Mouse (Mus musculus): ENCODE measurements around the gene Casp7. TPM values are rescaled to one million over a fixed set of nuclear protein-coding genes. Genes with fewer than 3 reads are reported as not detected.

Casp7 gene
- polyA plus RNA-seq, 1 experiment from 2014 or later: 27.7 TPM

GRCm38 (mm10) chr19:56424606-56425395, 27.9 kb downstream of the Casp7 start:
- WGBS: 77% methylated on average over 17 of the region's 17 CpGs
- Histone ChIP-seq H3K4me3 (no peak overlapping the region), H3K27ac (replicated peaks) (peak overlapping the region; percentile 80), H3K36me3 (peaks cover 6% of the 10 kb centered on the region), H3K27me3 (replicated peaks) (no peaks in the 10 kb centered on the region), H3K4me1 (peaks cover 25% of the 10 kb centered on the region), H3K9ac (0 out of 2 replicates have a peak overlapping the region, but pooled peaks have one; percentile 72), H3K9me3 (no peaks in the 10 kb centered on the region), H3K4me2 (no peak overlapping the region)
- no peak for ATAC-seq (ENCODE audit: extremely low read depth, insufficient number of reproducible peaks, low FRiP score, low TSS enrichment)

- peaks cover 6% of the 10 kb centered on the region for H3K36me3 ChIP-seq
- peak overlapping the region; percentile 72 for H3K9ac ChIP-seq
- H3K4me2 ChIP-seq: peak overlapping the region; percentile 38
- no peak overlapping the region for H3K4me3 ChIP-seq
- H3K4me1 ChIP-seq: peaks cover 25% of the 10 kb centered on the region
- ATAC-seq (ENCODE audit: extremely low read depth, insufficient number of reproducible peaks, low FRiP score, low TSS enrichment): no peak
- H3K27ac ChIP-seq (replicated peaks): peak overlapping the region; percentile 80
- H3K9me3 ChIP-seq: no peaks in the 10 kb centered on the region
- no peaks in the 10 kb centered on the region for H3K27me3 ChIP-seq (replicated peaks)
- 42% methylated on average over 9 of the region's 9 CpGs for WGBS
Measured at GRCm38 (mm10) chr19:56425492-56425891, 28.6 kb downstream of the Casp7 start.

- 67% methylated on average over 8 of the region's 8 CpGs for WGBS
- Histone ChIP-seq H3K4me3 (no peak overlapping the region), H3K36me3 (peaks cover 27% of the 10 kb centered on the region), H3K4me2 (no peak overlapping the region), H3K9ac (no peak overlapping the region), H3K4me1 (peaks cover 14% of the 10 kb centered on the region), H3K9me3 (no peaks in the 10 kb centered on the region), H3K27me3 (replicated peaks) (no peaks in the 10 kb centered on the region), H3K27ac (replicated peaks) (no peak overlapping the region)
- no peak for ATAC-seq (ENCODE audit: extremely low read depth, insufficient number of reproducible peaks, low FRiP score, low TSS enrichment)
Measured at GRCm38 (mm10) chr19:56430369-56430768, 33.4 kb downstream of the Casp7 start.

- Histone ChIP-seq H3K4me1 (no peaks in the 10 kb centered on the region), H3K27me3 (replicated peaks) (no peaks in the 10 kb centered on the region), H3K9me3 (no peaks in the 10 kb centered on the region), H3K9ac (no peak overlapping the region), H3K4me3 (no peak overlapping the region), H3K27ac (replicated peaks) (no peak overlapping the region), H3K4me2 (no peak overlapping the region), H3K36me3 (peaks cover 49% of the 10 kb centered on the region)
- 80% methylated on average over 10 of the region's 10 CpGs for WGBS
- no peak for ATAC-seq (ENCODE audit: extremely low read depth, insufficient number of reproducible peaks, low FRiP score, low TSS enrichment)
Measured at GRCm38 (mm10) chr19:56432706-56433105, 35.8 kb downstream of the Casp7 start.

GRCm38 (mm10) chr19:56433581-56433980, 36.7 kb downstream of the Casp7 start:
- Histone ChIP-seq H3K27ac (replicated peaks) (no peak overlapping the region), H3K4me1 (peaks cover 3% of the 10 kb centered on the region), H3K9me3 (no peaks in the 10 kb centered on the region), H3K4me3 (no peak overlapping the region), H3K27me3 (replicated peaks) (no peaks in the 10 kb centered on the region), H3K4me2 (no peak overlapping the region), H3K36me3 (peaks cover 53% of the 10 kb centered on the region), H3K9ac (no peak overlapping the region)
- ATAC-seq (ENCODE audit: extremely low read depth, insufficient number of reproducible peaks, low FRiP score, low TSS enrichment): no peak
- WGBS: 82% methylated on average over 7 of the region's 7 CpGs

GRCm38 (mm10) chr19:56436380-56436779, 39.5 kb downstream of the Casp7 start:
- Histone ChIP-seq H3K27ac (replicated peaks) (no peak overlapping the region), H3K27me3 (replicated peaks) (no peaks in the 10 kb centered on the region), H3K4me1 (peaks cover 13% of the 10 kb centered on the region), H3K9me3 (no peaks in the 10 kb centered on the region), H3K4me3 (no peak overlapping the region), H3K4me2 (no peak overlapping the region), H3K9ac (no peak overlapping the region), H3K36me3 (peaks cover 74% of the 10 kb centered on the region)
- 81% methylated on average over 13 of the region's 13 CpGs for WGBS
- ATAC-seq (ENCODE audit: extremely low read depth, insufficient number of reproducible peaks, low FRiP score, low TSS enrichment): no peak

- ATAC-seq (ENCODE audit: extremely low read depth, insufficient number of reproducible peaks, low FRiP score, low TSS enrichment): no peak
- peaks cover 17% of the 10 kb centered on the region for H3K4me1 ChIP-seq
- peak overlapping the region; percentile 26; the same call in 1 of the 2 replicates for H3K27ac ChIP-seq (replicated peaks)
- H3K9me3 ChIP-seq: no peaks in the 10 kb centered on the region
- no peak overlapping the region for H3K9ac ChIP-seq
- H3K27me3 ChIP-seq (replicated peaks): no peaks in the 10 kb centered on the region
- 60% methylated on average over 7 of the region's 7 CpGs for WGBS
- no peak overlapping the region for H3K4me3 ChIP-seq
- H3K4me2 ChIP-seq: no peak overlapping the region
- H3K36me3 ChIP-seq: peaks cover 67% of the 10 kb centered on the region
Measured at GRCm38 (mm10) chr19:56438357-56439071, 41.6 kb downstream of the Casp7 start.

GRCm38 (mm10) chr19:56439072-56439434, 42.1 kb downstream of the Casp7 start:
- no peak overlapping the region for H3K4me3 ChIP-seq
- H3K36me3 ChIP-seq: peaks cover 62% of the 10 kb centered on the region
- no peak overlapping the region for H3K27ac ChIP-seq (replicated peaks)
- peaks cover 19% of the 10 kb centered on the region for H3K4me1 ChIP-seq
- H3K9ac ChIP-seq: no peak overlapping the region
- H3K9me3 ChIP-seq: no peaks in the 10 kb centered on the region
- H3K27me3 ChIP-seq (replicated peaks): no peaks in the 10 kb centered on the region
- H3K4me2 ChIP-seq: no peak overlapping the region
- ATAC-seq (ENCODE audit: extremely low read depth, insufficient number of reproducible peaks, low FRiP score, low TSS enrichment): no peak
- WGBS: 40% methylated on average over 6 of the region's 6 CpGs

- H3K36me3 ChIP-seq: peaks cover 24% of the 10 kb centered on the region
- H3K9me3 ChIP-seq: no peaks in the 10 kb centered on the region
- H3K27ac ChIP-seq (replicated peaks): no peak overlapping the region
- H3K4me3 ChIP-seq: no peak overlapping the region
- H3K4me1 ChIP-seq: peaks cover 18% of the 10 kb centered on the region
- H3K9ac ChIP-seq: no peak overlapping the region
- no peak overlapping the region for H3K4me2 ChIP-seq
- WGBS: 75% methylated on average over 14 of the region's 14 CpGs
- no peak for ATAC-seq (ENCODE audit: extremely low read depth, insufficient number of reproducible peaks, low FRiP score, low TSS enrichment)
- no peaks in the 10 kb centered on the region for H3K27me3 ChIP-seq (replicated peaks)
Measured at GRCm38 (mm10) chr19:56443445-56443844, 46.5 kb downstream of the Casp7 start.

- Histone ChIP-seq H3K4me1 (no peaks in the 10 kb centered on the region), H3K4me2 (no peak overlapping the region), H3K36me3 (no peaks in the 10 kb centered on the region), H3K27me3 (replicated peaks) (no peaks in the 10 kb centered on the region), H3K4me3 (no peak overlapping the region), H3K9ac (no peak overlapping the region), H3K9me3 (0 out of 2 replicates have a peak, but pooled peaks cover 3% of the 10 kb centered on the region), H3K27ac (replicated peaks) (no peak overlapping the region)
- ATAC-seq (ENCODE audit: extremely low read depth, insufficient number of reproducible peaks, low FRiP score, low TSS enrichment): no peak
- 93% methylated on average over 4 of the region's 4 CpGs for WGBS
Measured at GRCm38 (mm10) chr19:56448784-56449183, 51.9 kb downstream of the Casp7 start.

GRCm38 (mm10) chr19:56449537-56449936, 52.6 kb downstream of the Casp7 start:
- WGBS: 81% methylated on average over 8 of the region's 8 CpGs
- H3K27me3 ChIP-seq (replicated peaks): peaks cover 5% of the 10 kb centered on the region; the same call in 1 of the 2 replicates
- no peak overlapping the region for H3K4me2 ChIP-seq
- 0 out of 2 replicates have a peak, but pooled peaks cover 3% of the 10 kb centered on the region for H3K9me3 ChIP-seq
- H3K9ac ChIP-seq: no peak overlapping the region
- ATAC-seq (ENCODE audit: extremely low read depth, insufficient number of reproducible peaks, low FRiP score, low TSS enrichment): no peak
- no peaks in the 10 kb centered on the region for H3K36me3 ChIP-seq
- H3K4me1 ChIP-seq: no peaks in the 10 kb centered on the region
- H3K4me3 ChIP-seq: no peak overlapping the region
- no peak overlapping the region for H3K27ac ChIP-seq (replicated peaks)
